Mouse (Mus musculus): ENCODE data around the gene Enc1.

DNA sequence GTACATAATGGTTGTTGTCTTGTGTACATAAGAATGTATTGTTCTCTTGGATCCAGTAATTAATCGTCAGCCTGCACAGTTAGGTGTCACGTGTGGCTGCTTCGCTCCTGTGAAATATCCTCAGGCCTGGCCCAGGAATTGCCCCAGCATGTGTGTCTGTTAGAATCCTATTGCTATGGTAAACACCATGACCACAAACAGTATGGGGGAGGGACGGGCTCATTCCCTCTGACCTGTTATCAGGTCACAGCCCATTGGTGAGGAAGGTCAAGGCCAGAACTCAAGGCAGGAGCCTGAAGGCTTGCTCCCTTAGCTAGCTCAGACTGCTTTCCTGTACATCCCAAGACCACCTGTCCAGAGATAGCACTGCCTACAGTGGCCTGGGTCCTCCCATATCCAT, 6.8 kb downstream of the Enc1 start:
- TF ChIP-seq MAFK (IDR thresholded peaks at IDR 0.05; ENCODE audit: insufficient read depth, low read depth, low read length) (no peak), ZC3H11A (IDR thresholded peaks at IDR 0.05; ENCODE audit: borderline replicate concordance, low read depth, low read length) (no peak)

All from ES-E14 (cell line).